Mouse (Mus musculus): ENCODE data around the gene Chpf.

GRCm38 (mm10) chr1:75480036-75480435, 929 bp upstream of the Chpf start:
- TF ChIP-seq CTCF (IDR thresholded peaks at IDR 0.05) (no peak), EP300 (IDR thresholded peaks at IDR 0.05) (no peak)
